Mouse (Mus musculus) lung, postnatal 0 days (tissue): Measurements from ENCODE around the gene Cntrl.

Experiments
- CTCF ChIP-seq: IDR thresholded peaks from 2 replicates; pipeline ENCODE4 v1.5.1; 2016; ENCODE audit warnings: antibody characterized with exemption, mild to moderate bottlenecking
- EP300 ChIP-seq: IDR thresholded peaks from 2 replicates; pipeline ENCODE4 v1.6.1; 2016; ENCODE audit warnings: antibody characterized with exemption, mild to moderate bottlenecking, control low read depth

- no peak for TF ChIP-seq EP300
- no peak for TF ChIP-seq CTCF
Measured at GRCm38 (mm10) chr2:35224285-35224684, 115.0 kb downstream of the Cntrl start.
